Mouse (Mus musculus): ENCODE measurements at regions not wholly inside any gene's neighbourhood (a gene's known extent, or its start where the extent isn't known, plus 50 kb on each side); places are given as distances from the start of the nearest gene placed in this dataset.
"Not testable (repeated sequence)": the region's sequence is repeated elsewhere in the genome, so short reads cannot be mapped to it uniquely, and the experiment has no call there.

GRCm38 (mm10) chr14:18511094-18511493 lies 179.4 kb upstream of the Ube2e1 start:
- DNase-seq (ENCODE audit: low spot score), result peak; percentile 8

GRCm38 (mm10) chr14:18508359-18508647 lies 176.6 kb upstream of the Ube2e1 start:
- no peak for DNase-seq (ENCODE audit: low spot score)

GRCm38 (mm10) chr14:18507582-18508358 lies 176.1 kb upstream of the Ube2e1 start:
- DNase-seq (ENCODE audit: low spot score), result no peak

GRCm38 (mm10) chr14:18506168-18506567 lies 174.5 kb upstream of the Ube2e1 start:
- no peak for DNase-seq (ENCODE audit: low spot score)

GRCm38 (mm10) chr14:18500249-18500832 lies 168.7 kb upstream of the Ube2e1 start:
- no peak for DNase-seq (ENCODE audit: low spot score)

- no peak for DNase-seq (ENCODE audit: low spot score)
Measured at GRCm38 (mm10) chr14:18494048-18494447, 162.4 kb upstream of the Ube2e1 start.

GRCm38 (mm10) chr14:18486132-18486800 lies 154.6 kb upstream of the Ube2e1 start:
- DNase-seq (ENCODE audit: low spot score), result no peak

GRCm38 (mm10) chr14:18485526-18485925 lies 153.9 kb upstream of the Ube2e1 start:
- no peak for DNase-seq (ENCODE audit: low spot score)

GRCm38 (mm10) chr14:18476795-18477320 lies 145.2 kb upstream of the Ube2e1 start:
- DNase-seq (ENCODE audit: low spot score), result no peak

- peak; percentile 16 for DNase-seq (ENCODE audit: low spot score)
Measured at GRCm38 (mm10) chr14:18468611-18469010, 137.0 kb upstream of the Ube2e1 start.

GRCm38 (mm10) chr14:18466864-18467263 lies 135.2 kb upstream of the Ube2e1 start:
- DNase-seq (ENCODE audit: low spot score), result not testable (repeated sequence)

- DNase-seq (ENCODE audit: low spot score), result not testable (repeated sequence)
Measured at GRCm38 (mm10) chr14:18464199-18464598, 132.5 kb upstream of the Ube2e1 start.

- no peak for DNase-seq (ENCODE audit: low spot score)
Measured at GRCm38 (mm10) chr14:18463230-18463873, 131.7 kb upstream of the Ube2e1 start.

- no peak for DNase-seq (ENCODE audit: low spot score)
Measured at GRCm38 (mm10) chr14:18462381-18462780, 130.7 kb upstream of the Ube2e1 start.

- no peak for DNase-seq (ENCODE audit: low spot score)
Measured at GRCm38 (mm10) chr14:18448666-18449065, 117.0 kb upstream of the Ube2e1 start.

GRCm38 (mm10) chr14:18444492-18444891 lies 112.8 kb upstream of the Ube2e1 start:
- DNase-seq (ENCODE audit: low spot score), result no peak

GRCm38 (mm10) chr14:18428968-18429367 lies 97.3 kb upstream of the Ube2e1 start:
- DNase-seq (ENCODE audit: low spot score), result not testable (repeated sequence)

- DNase-seq (ENCODE audit: low spot score), result no peak
Measured at GRCm38 (mm10) chr14:18425887-18426286, 94.2 kb upstream of the Ube2e1 start.

GRCm38 (mm10) chr14:18416839-18417238 lies 85.2 kb upstream of the Ube2e1 start:
- DNase-seq (ENCODE audit: low spot score), result no peak

- no peak for DNase-seq (ENCODE audit: low spot score)
Measured at GRCm38 (mm10) chr14:18416319-18416718, 84.7 kb upstream of the Ube2e1 start.

GRCm38 (mm10) chr14:18398953-18399352 lies 67.3 kb upstream of the Ube2e1 start:
- DNase-seq (ENCODE audit: low spot score), result no peak

- DNase-seq (ENCODE audit: low spot score), result no peak
Measured at GRCm38 (mm10) chr14:18396206-18396764, 64.6 kb upstream of the Ube2e1 start.

All from ovary, postnatal 36 days (tissue).